Mouse (Mus musculus) adrenal gland, postnatal 4 days (tissue): Measurements from ENCODE around the gene Gm4737. TPM values are rescaled to one million over a fixed set of nuclear protein-coding genes. Genes with fewer than 3 reads are reported as not detected.

Experiments
- total RNA-seq, 2 experiments: library from RNA; stranded (reverse); gene quantifications; 2 replicates each; pipeline ENCODE4 v1.2.3; 2021

Gene Gm4737
- total RNA-seq, 2 experiments from 2014 or later = 48.3 to 48.5 TPM

Other genes starting within 250 kb of the Gm4737 start
- gene Phldb2, start 201.5 kb downstream of the Gm4737 start, total RNA-seq = 10 to 100 TPM; 77.3 to 90.7 TPM
- 1 to 10 TPM; 1.2 to 2.2 TPM for gene Plcxd2, start 144.9 kb downstream of the Gm4737 start, total RNA-seq
- under 1 TPM in 1 of 2 experiments, not detected in 1; 0.23 TPM for gene Cd96, start 34.8 kb downstream of the Gm4737 start, total RNA-seq